Mouse (Mus musculus) intestine, embryonic 14.5 days (tissue): ENCODE results near the gene Rnft1. TPM values are rescaled to one million over a fixed set of nuclear protein-coding genes. Genes with fewer than 3 reads are reported as not detected.

ENCODE experiments used
- ATAC-seq: fragments of 200-750 bp; cut with Nextera tagmentation; replicated peaks from 2 replicates; pipeline ENCODE4 v1.8.0; 2017; ENCODE audit warnings: low read depth, moderate number of reproducible peaks, moderate TSS enrichment, moderate library complexity; ENCODE audit not compliant: low FRiP score, low TSS enrichment
- DNase-seq: peaks from one replicate; pipeline ENCODE4 v3.0.0-alpha.2; 2018; ENCODE audit warnings: low spot score
- H3K27ac ChIP-seq: fragments of 300-500 bp; sonication (generic); 2 replicates; pipeline ENCODE4 v1.5.1; 2014; ENCODE audit warnings: low read depth, mild to moderate bottlenecking, control low read depth
- H3K27me3 ChIP-seq: fragments of 300-500 bp; sonication (generic); replicated peaks from 2 replicates; pipeline ENCODE4 v1.6.1; 2014; ENCODE audit warnings: low read length, control low read depth; ENCODE audit not compliant: control insufficient read depth, insufficient read depth
- H3K36me3 ChIP-seq: fragments of 300-500 bp; sonication (generic); 2 replicates; pipeline ENCODE4 v1.6.1; 2014; ENCODE audit warnings: low read length, control low read depth; ENCODE audit not compliant: control insufficient read depth, insufficient read depth
- H3K4me1 ChIP-seq: fragments of 300-500 bp; sonication (generic); replicated peaks from 2 replicates; pipeline ENCODE4 v1.6.1; 2014; ENCODE audit warnings: low read length, control low read depth, mixed read lengths; ENCODE audit not compliant: control insufficient read depth, insufficient read depth
- H3K4me2 ChIP-seq: fragments of 300-500 bp; sonication (generic); 2 replicates; pipeline ENCODE4 v1.6.1; 2014; ENCODE audit warnings: low read length
- H3K4me3 ChIP-seq: fragments of 300-500 bp; sonication (generic); 2 replicates; pipeline ENCODE4 v1.5.1; 2014; ENCODE audit warnings: low read depth, low read length, control low read depth, mixed read lengths
- H3K9ac ChIP-seq: fragments of 300-500 bp; sonication (generic); 2 replicates; pipeline ENCODE4 v1.6.1; 2014; ENCODE audit warnings: mild to moderate bottlenecking, low read length
- H3K9me3 ChIP-seq: fragments of 300-500 bp; sonication (generic); 2 replicates; pipeline ENCODE4 v1.6.1; 2016; ENCODE audit warnings: low read length, control low read depth; ENCODE audit not compliant: control insufficient read depth
- WGBS: fragments of 180-500 bp; shearing (Covaris S2); extraction: QIAGEN DNeasy Blood & Tissue Kit; methylation state at CpG from one replicate; pipeline ENCODE4 v1.1.7; 2014; 5-methylcytosine and 5-hydroxymethylcytosine counted together
- polyA plus RNA-seq: library from polyadenylated mRNA; unstranded; fragments of >200 nt; fragmentation: Nextera tagmentation; extraction: Ambion mirVana; gene quantifications from 2 replicates; pipeline ENCODE4 v1.2.1, GENCODE M21; 2014

Rnft1 gene
- polyA plus RNA-seq, 1 experiment from 2014 or later: 49.5 TPM

GRCm38 (mm10) chr11:86468345-86468744 lies 16.1 kb upstream of the Rnft1 start:
- no peaks in the 10 kb centered on the region for H3K36me3 ChIP-seq
- ATAC-seq (no peak), DNase-seq (no peak)
- WGBS: 82% methylated on average over 8 of the region's 8 CpGs
- no peak overlapping the region for H3K9ac ChIP-seq
- no peaks in the 10 kb centered on the region for H3K9me3 ChIP-seq
- H3K4me1 ChIP-seq: peaks cover 10% of the 10 kb centered on the region
- H3K4me2 ChIP-seq: no peak overlapping the region
- no peak overlapping the region for H3K27ac ChIP-seq
- H3K27me3 ChIP-seq: no peaks in the 10 kb centered on the region
- no peak overlapping the region for H3K4me3 ChIP-seq

GRCm38 (mm10) chr11:86468971-86469370 lies 15.5 kb upstream of the Rnft1 start:
- no peak overlapping the region for H3K27ac ChIP-seq
- H3K4me2 ChIP-seq: no peak overlapping the region
- ATAC-seq (no peak), DNase-seq (no peak)
- no peaks in the 10 kb centered on the region for H3K36me3 ChIP-seq
- no peak overlapping the region for H3K9ac ChIP-seq
- H3K4me1 ChIP-seq: peaks cover 13% of the 10 kb centered on the region
- no peak overlapping the region for H3K4me3 ChIP-seq
- no peaks in the 10 kb centered on the region for H3K9me3 ChIP-seq
- 68% methylated on average over 4 of the region's 4 CpGs for WGBS
- H3K27me3 ChIP-seq: no peaks in the 10 kb centered on the region

- H3K4me1 ChIP-seq: peaks cover 13% of the 10 kb centered on the region
- no peaks in the 10 kb centered on the region for H3K27me3 ChIP-seq
- H3K27ac ChIP-seq: no peak overlapping the region
- no peak overlapping the region for H3K4me2 ChIP-seq
- H3K9me3 ChIP-seq: no peaks in the 10 kb centered on the region
- H3K9ac ChIP-seq: no peak overlapping the region
- no peak for DNase-seq
- no peak for ATAC-seq
- H3K4me3 ChIP-seq: no peak overlapping the region
- 76% methylated on average over 6 of the region's 6 CpGs for WGBS
- H3K36me3 ChIP-seq: no peaks in the 10 kb centered on the region
These were observed 12.7 kb upstream of the Rnft1 start for GRCm38 (mm10) chr11:86471785-86472184.

GRCm38 (mm10) chr11:86472771-86473171 lies 11.7 kb upstream of the Rnft1 start:
- Histone ChIP-seq H3K27ac (peak overlapping the region; percentile 60; the same call in 1 of the 2 replicates), H3K36me3 (no peaks in the 10 kb centered on the region), H3K9me3 (no peaks in the 10 kb centered on the region), H3K4me2 (peak overlapping the region; percentile 51), H3K4me1 (peaks cover 13% of the 10 kb centered on the region), H3K27me3 (no peaks in the 10 kb centered on the region), H3K4me3 (peak overlapping the region; percentile 24), H3K9ac (peak overlapping the region; percentile 36)
- DNase-seq (no peak), ATAC-seq (no peak)
- WGBS: 8% methylated on average over 7 of the region's 7 CpGs

- Histone ChIP-seq H3K4me1 (peaks cover 13% of the 10 kb centered on the region), H3K9me3 (no peaks in the 10 kb centered on the region), H3K36me3 (no peaks in the 10 kb centered on the region), H3K9ac (no peak overlapping the region), H3K27me3 (no peaks in the 10 kb centered on the region), H3K4me3 (peak overlapping the region; percentile 24; the same call in 1 of the 2 replicates), H3K27ac (no peak overlapping the region), H3K4me2 (peak overlapping the region; percentile 51)
- no peak for DNase-seq
- 0 out of 2 replicates have a peak, but pooled peaks have one; percentile 47 for ATAC-seq
- 29% methylated on average over 3 of the region's 3 CpGs for WGBS
These were observed 10.9 kb upstream of the Rnft1 start for GRCm38 (mm10) chr11:86473576-86473975.

- peaks cover 14% of the 10 kb centered on the region for H3K36me3 ChIP-seq
- H3K27ac ChIP-seq: peak overlapping the region; percentile 84
- WGBS: under 1% methylated on average over 25 of the region's 25 CpGs
- peak overlapping the region; percentile 86 for H3K4me3 ChIP-seq
- H3K4me2 ChIP-seq: peak overlapping the region; percentile 77
- ATAC-seq (peak; percentile 65; the same call in 1 of the 2 replicates), DNase-seq (no peak)
- no peaks in the 10 kb centered on the region for H3K27me3 ChIP-seq
- no peaks in the 10 kb centered on the region for H3K9me3 ChIP-seq
- H3K4me1 ChIP-seq: peaks cover 10% of the 10 kb centered on the region
- peak overlapping the region; percentile 78 for H3K9ac ChIP-seq
These were observed 553 bp downstream of the Rnft1 start for GRCm38 (mm10) chr11:86484910-86485510.

GRCm38 (mm10) chr11:86490782-86491181 lies 6.3 kb downstream of the Rnft1 start:
- H3K27me3 ChIP-seq: no peaks in the 10 kb centered on the region
- H3K36me3 ChIP-seq: peaks cover 57% of the 10 kb centered on the region
- H3K4me1 ChIP-seq: peaks cover 3% of the 10 kb centered on the region
- no peak overlapping the region for H3K27ac ChIP-seq
- 91% methylated on average over 1 of the region's 1 CpGs for WGBS
- DNase-seq (no peak), ATAC-seq (no peak)
- H3K9me3 ChIP-seq: no peaks in the 10 kb centered on the region
- no peak overlapping the region for H3K4me3 ChIP-seq
- no peak overlapping the region for H3K4me2 ChIP-seq
- H3K9ac ChIP-seq: no peak overlapping the region

GRCm38 (mm10) chr11:86497356-86497755 lies 12.9 kb downstream of the Rnft1 start:
- Histone ChIP-seq H3K27ac (no peak overlapping the region), H3K4me1 (no peaks in the 10 kb centered on the region), H3K27me3 (no peaks in the 10 kb centered on the region), H3K9me3 (no peaks in the 10 kb centered on the region), H3K4me2 (no peak overlapping the region), H3K9ac (no peak overlapping the region), H3K36me3 (peaks cover 68% of the 10 kb centered on the region), H3K4me3 (no peak overlapping the region)
- no peak for ATAC-seq
- no peak for DNase-seq
- WGBS: 94% methylated on average over 1 of the region's 1 CpGs

- no peak overlapping the region for H3K27ac ChIP-seq
- no peak overlapping the region for H3K4me3 ChIP-seq
- H3K4me2 ChIP-seq: no peak overlapping the region
- WGBS: 73% methylated on average over 3 of the region's 3 CpGs
- no peaks in the 10 kb centered on the region for H3K9me3 ChIP-seq
- DNase-seq (no peak), ATAC-seq (no peak)
- no peaks in the 10 kb centered on the region for H3K4me1 ChIP-seq
- H3K27me3 ChIP-seq: no peaks in the 10 kb centered on the region
- no peak overlapping the region for H3K9ac ChIP-seq
- peaks cover 68% of the 10 kb centered on the region for H3K36me3 ChIP-seq
These were observed 13.5 kb downstream of the Rnft1 start for GRCm38 (mm10) chr11:86497908-86498307.
